Mouse (Mus musculus) spleen, postnatal 4 days (tissue): ENCODE results near the gene Hs2st1.
"Not testable (repeated sequence)": the region's sequence is repeated elsewhere in the genome, so short reads cannot be mapped to it uniquely, and the experiment has no call there.

Experiments used
- DNase-seq, 2 experiments: peaks; one replicate each; pipeline ENCODE4 v3.0.0; 2022; ENCODE audit warnings: low spot score in 2 of 2

Hs2st1 gene

DNA sequence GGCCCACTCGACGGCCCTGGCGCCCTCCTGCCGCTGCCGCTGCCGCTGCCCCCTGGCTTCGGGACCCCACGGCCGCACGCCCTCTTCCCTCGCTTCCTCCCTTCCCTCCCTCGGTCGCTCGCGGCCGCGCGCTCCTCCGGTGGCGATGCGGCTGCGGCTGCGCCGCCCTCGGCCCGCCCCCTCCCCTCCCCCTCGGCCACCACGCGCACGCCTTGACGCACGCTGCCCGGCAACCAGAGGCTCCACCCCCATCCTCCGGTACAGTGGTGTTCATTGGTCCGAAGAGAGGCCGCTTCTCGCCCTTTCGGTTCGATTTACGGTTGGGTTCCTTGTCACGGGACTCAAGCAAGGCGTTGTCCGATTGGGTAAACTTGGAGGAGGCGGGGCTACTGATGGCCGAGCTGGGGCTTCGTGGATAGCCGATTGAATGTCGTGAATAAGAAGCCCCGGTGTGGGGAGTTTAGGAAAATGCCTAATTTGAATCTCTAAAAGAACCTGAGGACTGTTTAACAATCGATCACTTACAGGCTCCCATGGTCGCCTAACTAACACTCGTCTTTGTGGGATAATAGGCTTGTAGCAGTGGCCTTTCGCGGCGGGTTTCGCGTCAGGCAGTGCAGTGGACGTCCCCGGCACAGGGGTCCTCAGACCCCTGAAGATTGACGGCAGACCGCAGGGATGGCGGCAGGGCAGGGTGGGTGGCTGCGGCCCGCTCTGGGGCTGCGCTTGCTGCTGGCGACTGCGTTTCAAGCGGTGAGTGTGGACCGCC is at the start of gene Hs2st1, which contains the start of gene Selenof:
Hs2st1 (minus strand) TSS at position 135 of the 769 bp plus-strand sequence.
Selenof (plus strand) TSS at position 258 of the 769 bp plus-strand sequence.
- peak; percentile 95 to 98 for DNase-seq

DNA sequence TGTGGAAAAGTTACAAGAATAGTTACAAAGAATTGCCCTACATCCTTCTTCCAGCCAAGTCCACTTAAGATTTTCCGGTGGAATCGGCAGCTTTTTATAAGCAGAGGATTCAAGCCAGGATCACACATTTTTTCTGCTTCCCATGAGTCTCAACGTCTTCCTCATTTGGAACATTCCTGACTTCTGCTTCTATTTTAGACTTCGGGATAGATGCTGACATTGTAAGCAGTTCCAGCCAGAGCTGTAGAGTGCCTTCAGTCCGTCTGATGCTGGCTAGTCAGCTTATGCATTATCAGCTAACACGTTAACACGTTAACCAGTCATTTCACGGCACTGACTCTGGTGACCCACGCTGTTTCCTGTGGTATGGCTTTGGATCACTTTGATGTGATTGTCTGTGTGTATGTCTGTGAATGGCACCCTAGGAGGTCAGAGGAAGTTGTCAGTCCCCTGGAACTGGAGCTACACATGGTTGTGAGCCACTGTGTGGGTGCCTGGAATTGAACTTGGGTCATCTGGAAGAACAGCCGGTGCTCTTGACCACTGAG is 47.7 kb upstream of the Hs2st1 start:
- no peak for DNase-seq

DNA sequence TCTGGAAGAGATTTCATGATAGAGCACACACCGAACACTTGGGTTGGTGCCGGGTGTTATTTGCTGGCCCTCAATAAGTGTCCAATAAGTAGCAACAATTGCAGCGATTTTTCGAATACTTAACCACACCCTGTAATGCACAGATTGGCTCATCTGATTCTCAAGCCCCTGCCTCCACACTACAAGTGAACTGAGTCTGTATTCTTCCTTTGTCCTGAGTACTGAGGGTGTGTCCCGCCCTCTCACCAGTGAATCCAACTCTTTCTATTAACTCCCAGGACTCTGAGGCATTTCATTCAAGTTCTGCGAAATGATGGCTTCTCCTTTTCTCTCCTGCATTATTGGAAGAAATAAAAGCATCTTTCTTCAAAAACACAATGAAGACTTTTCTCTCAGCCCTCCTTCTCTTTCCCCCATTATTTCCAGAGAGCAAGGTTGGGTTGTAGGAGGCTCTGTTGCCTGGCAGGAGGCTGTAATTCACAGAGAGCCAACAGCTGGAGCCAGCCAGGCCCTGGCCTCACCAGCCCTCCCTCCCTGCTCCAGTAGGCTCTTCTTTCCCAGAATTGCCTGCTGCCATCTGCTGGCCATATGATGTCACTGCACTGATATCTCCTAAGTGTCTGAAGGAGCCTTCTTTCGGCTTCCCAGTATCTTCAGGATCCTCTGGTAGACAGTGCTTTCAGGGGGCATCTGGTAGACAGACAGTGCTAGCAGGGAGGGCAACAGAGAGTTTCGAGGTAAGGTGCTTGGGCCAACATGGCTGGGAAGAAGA is 46.9 kb upstream of the Hs2st1 start:
- peak; percentile 80 to 91 for DNase-seq

- no peak for DNase-seq
Observed at GRCm38 (mm10) chr3:144615459-144615858, 45.5 kb upstream of the Hs2st1 start.

DNA sequence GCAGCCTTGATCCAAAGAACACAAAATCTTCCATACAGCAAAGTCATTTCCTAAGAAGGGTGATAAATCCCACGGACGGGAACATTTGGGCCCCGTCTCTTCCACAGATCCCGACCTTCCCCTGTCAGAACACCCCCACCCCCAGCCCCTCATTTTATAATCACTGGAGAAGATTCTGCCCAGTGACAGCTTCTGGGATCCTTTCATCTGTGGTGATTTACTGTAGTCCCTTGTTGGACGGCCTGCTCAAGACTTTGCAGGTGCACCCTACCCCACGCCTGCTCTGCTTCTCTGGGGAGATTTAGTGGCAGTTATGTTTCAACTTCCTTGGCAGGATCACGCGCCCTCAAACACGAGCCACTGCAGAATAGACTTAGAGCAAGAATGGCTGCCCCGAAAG is 44.7 kb upstream of the Hs2st1 start:
- no peak for DNase-seq

- no peak for DNase-seq
Observed at GRCm38 (mm10) chr3:144614277-144614676, 44.3 kb upstream of the Hs2st1 start.

DNA sequence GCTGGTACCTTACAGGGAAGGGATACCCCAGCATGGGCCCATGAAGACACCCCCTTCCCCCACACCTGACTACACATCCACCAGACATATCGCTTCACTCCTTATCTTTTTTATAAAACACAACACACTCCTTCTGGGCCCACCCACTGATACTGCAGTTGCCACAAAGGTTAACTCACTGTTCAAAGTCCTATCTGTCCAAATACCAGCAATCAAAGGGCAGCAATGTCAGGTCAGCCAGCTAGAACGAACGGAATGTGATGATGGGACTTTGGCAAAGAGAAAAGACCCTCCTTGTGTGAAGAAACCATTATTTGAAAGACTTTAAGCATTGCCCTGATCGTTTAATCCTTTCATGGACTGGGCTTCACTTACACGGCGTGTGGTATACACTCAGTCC is 42.4 kb upstream of the Hs2st1 start:
- no peak for DNase-seq

- DNase-seq: no peak
Observed at GRCm38 (mm10) chr3:144611626-144612271, 41.8 kb upstream of the Hs2st1 start.

GRCm38 (mm10) chr3:144610759-144611158 is 40.8 kb upstream of the Hs2st1 start:
- DNase-seq: no peak

DNA sequence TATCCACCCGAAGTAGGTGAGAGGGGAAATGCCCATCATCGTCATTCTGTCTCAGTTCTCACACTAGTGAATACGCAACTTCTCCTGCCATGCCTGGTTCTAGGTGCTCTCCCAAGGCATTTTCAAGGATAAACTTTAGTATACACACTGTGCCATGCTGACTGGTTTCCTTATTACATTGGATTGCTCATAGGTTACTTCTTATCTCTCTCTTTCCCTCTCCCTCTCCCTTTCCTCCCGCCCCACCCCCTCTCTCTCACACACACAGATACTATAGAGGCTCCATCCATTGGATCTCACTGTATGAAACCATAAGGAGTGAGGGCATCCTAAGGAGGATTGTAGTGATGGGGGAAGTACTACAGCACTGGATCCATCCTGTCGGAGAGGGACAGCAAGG is 38.1 kb upstream of the Hs2st1 start:
- DNase-seq: no peak

- DNase-seq: peak; percentile 42 to 70
Observed at GRCm38 (mm10) chr3:144606449-144606848, 36.5 kb upstream of the Hs2st1 start.

DNA sequence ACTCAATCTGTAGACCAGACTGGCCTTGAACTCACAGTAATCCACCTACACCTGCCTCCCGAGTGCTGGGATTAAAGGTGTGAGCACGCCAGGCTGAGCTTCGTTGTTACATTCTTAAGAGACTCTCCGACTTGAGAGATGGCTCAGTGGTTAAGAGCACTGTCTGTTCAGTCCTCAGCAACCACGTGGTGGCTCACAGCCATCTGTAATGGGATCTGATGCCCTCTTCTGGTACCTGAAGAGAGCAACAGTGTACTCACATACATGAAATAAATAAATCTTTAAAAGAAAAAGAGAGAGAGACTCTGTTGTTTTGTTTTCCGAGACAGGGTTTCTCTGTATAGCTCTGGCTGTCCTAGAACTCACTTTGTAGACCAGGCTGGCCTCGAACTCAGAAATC is 35.8 kb upstream of the Hs2st1 start:
- DNase-seq: not testable (repeated sequence)

DNA sequence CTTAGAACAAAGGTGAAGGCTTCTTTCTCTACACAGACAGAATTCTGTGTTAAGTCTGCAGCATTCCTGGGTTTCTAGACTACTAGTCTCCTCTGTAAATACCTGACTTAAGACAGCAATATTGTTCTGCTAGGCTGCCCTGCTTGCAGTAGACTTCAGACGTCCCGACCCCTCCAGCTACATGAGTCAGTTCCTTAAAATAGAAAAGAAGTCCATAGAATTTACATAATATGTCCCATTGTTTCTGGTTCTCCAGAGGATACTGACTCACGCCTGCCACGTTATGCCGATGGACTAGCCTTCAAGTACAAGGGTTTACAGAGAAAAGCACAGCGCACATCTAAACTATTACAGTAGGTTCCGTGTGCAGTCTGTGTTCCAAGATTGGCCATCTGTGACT is 34.2 kb upstream of the Hs2st1 start:
- DNase-seq: peak in 1 of 2 experiments; percentile 22

- DNase-seq: peak in 1 of 2 experiments; percentile 17
Observed at GRCm38 (mm10) chr3:144603558-144603957, 33.6 kb upstream of the Hs2st1 start.

DNA sequence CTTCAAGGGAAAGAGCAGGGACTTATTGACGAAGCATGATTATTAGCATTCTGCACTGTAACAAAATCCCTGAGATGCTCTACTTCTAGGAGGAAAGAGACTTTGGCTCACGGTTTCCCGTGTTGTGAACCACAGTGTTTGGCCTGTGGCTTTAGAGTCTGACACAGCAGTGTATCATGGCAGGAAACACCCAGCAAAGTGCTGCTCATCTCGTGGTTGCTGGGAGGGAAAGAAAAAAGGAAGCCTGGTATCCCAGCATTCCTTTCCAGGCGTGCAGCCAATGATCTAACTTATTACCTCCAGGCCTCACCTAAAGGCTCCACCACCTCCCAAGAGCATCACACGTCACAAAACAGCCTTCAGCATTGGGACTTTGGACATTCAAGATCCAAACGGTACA is 32.8 kb upstream of the Hs2st1 start:
- DNase-seq: no peak

- no peak for DNase-seq
Observed at GRCm38 (mm10) chr3:144602413-144602812, 32.4 kb upstream of the Hs2st1 start.

GRCm38 (mm10) chr3:144597790-144598467 is 27.9 kb upstream of the Hs2st1 start:
- DNase-seq: no peak

- DNase-seq: no peak
Observed at GRCm38 (mm10) chr3:144597121-144597520, 27.1 kb upstream of the Hs2st1 start.

- no peak for DNase-seq
Observed at GRCm38 (mm10) chr3:144592992-144593785, 23.2 kb upstream of the Hs2st1 start.

- DNase-seq: no peak
Observed at GRCm38 (mm10) chr3:144589189-144589890, 19.4 kb upstream of the Hs2st1 start.
